Mouse (Mus musculus): ENCODE measurements around the gene Mtmr4. TPM values are rescaled to one million over a fixed set of nuclear protein-coding genes. Genes with fewer than 3 reads are reported as not detected.
A peak's percentile ranks its signal among the peaks of the same experiment; 100 is the strongest.

Gene Mtmr4
- polyA plus RNA-seq, 1 experiment, result 22.1 TPM

- Histone ChIP-seq H3K4me1 (ENCODE audit: control insufficient read depth, insufficient read depth, low read length) (no peaks in the 10 kb centered on the region; the same call in 1 of the 2 replicates), H3K4me3 (replicated peaks; ENCODE audit: extremely low read depth, low read depth, low read length) (no peak overlapping the region)
- DNase-seq, result no peak
- 92% methylated on average over 2 of the region's 2 CpGs for WGBS
- TF ChIP-seq POLR2A (IDR thresholded peaks at IDR 0.05; ENCODE audit: borderline replicate concordance, extremely low read depth, low read depth, low read length), result no peak
- no peak for TF ChIP-seq CTCF (IDR thresholded peaks at IDR 0.05; ENCODE audit: insufficient read depth, low read length)
Observed at GRCm38 (mm10) chr11:87603571-87603970, 11.6 kb downstream of the Mtmr4 start.

GRCm38 (mm10) chr11:87609264-87609663 is 17.3 kb downstream of the Mtmr4 start:
- WGBS, result 75% methylated on average over 7 of the region's 7 CpGs
- Histone ChIP-seq H3K4me3 (replicated peaks; ENCODE audit: extremely low read depth, low read depth, low read length) (no peak overlapping the region), H3K4me1 (ENCODE audit: control insufficient read depth, insufficient read depth, low read length) (no peaks in the 10 kb centered on the region)
- no peak for DNase-seq
- TF ChIP-seq POLR2A (IDR thresholded peaks at IDR 0.05; ENCODE audit: borderline replicate concordance, extremely low read depth, low read depth, low read length), result no peak
- no peak for TF ChIP-seq CTCF (IDR thresholded peaks at IDR 0.05; ENCODE audit: insufficient read depth, low read length)

- TF ChIP-seq POLR2A (IDR thresholded peaks at IDR 0.05; ENCODE audit: borderline replicate concordance, extremely low read depth, low read depth, low read length) (no peak), CTCF (IDR thresholded peaks at IDR 0.05; ENCODE audit: insufficient read depth, low read length) (no peak)
- 74% methylated on average over 9 of the region's 9 CpGs for whole genome bisulfite sequencing
- DNase-seq, result no peak
Observed at GRCm38 (mm10) chr11:87611547-87611946, 19.6 kb downstream of the Mtmr4 start.

GRCm38 (mm10) chr11:87613972-87614371 is 22.0 kb downstream of the Mtmr4 start:
- H3K4me1 ChIP-seq (ENCODE audit: control insufficient read depth, insufficient read depth, low read length), result no peaks in the 10 kb centered on the region
- no peak overlapping the region for H3K4me3 ChIP-seq (replicated peaks; ENCODE audit: extremely low read depth, low read depth, low read length)
- no peak for TF ChIP-seq CTCF (IDR thresholded peaks at IDR 0.05; ENCODE audit: insufficient read depth, low read length)
- TF ChIP-seq POLR2A (IDR thresholded peaks at IDR 0.05; ENCODE audit: borderline replicate concordance, extremely low read depth, low read depth, low read length), result no peak
- WGBS, result 81% methylated on average over 7 of the region's 7 CpGs
- DNase-seq, result no peak

More at GRCm38 (mm10) chr11:87611547-87611946, 19.6 kb downstream of the Mtmr4 start:
- H3K4me3 ChIP-seq (replicated peaks; ENCODE audit: extremely low read depth, low read depth, low read length), result no peak overlapping the region
- no peaks in the 10 kb centered on the region for H3K4me1 ChIP-seq (ENCODE audit: control insufficient read depth, insufficient read depth, low read length)

GRCm38 (mm10) chr11:87615551-87615950 is 23.6 kb downstream of the Mtmr4 start:
- no peaks in the 10 kb centered on the region for H3K4me1 ChIP-seq (ENCODE audit: control insufficient read depth, insufficient read depth, low read length)
- no peak for DNase-seq
- H3K4me3 ChIP-seq (replicated peaks; ENCODE audit: extremely low read depth, low read depth, low read length), result no peak overlapping the region
- 89% methylated on average over 5 of the region's 5 CpGs for WGBS
- TF ChIP-seq POLR2A (IDR thresholded peaks at IDR 0.05; ENCODE audit: borderline replicate concordance, extremely low read depth, low read depth, low read length) (no peak), CTCF (IDR thresholded peaks at IDR 0.05; ENCODE audit: insufficient read depth, low read length) (no peak)

GRCm38 (mm10) chr11:87615952-87616351 is 24.0 kb downstream of the Mtmr4 start:
- H3K4me1 ChIP-seq (ENCODE audit: control insufficient read depth, insufficient read depth, low read length), result no peaks in the 10 kb centered on the region
- H3K4me3 ChIP-seq (replicated peaks; ENCODE audit: extremely low read depth, low read depth, low read length), result no peak overlapping the region
- TF ChIP-seq CTCF (IDR thresholded peaks at IDR 0.05; ENCODE audit: insufficient read depth, low read length) (no peak), POLR2A (IDR thresholded peaks at IDR 0.05; ENCODE audit: borderline replicate concordance, extremely low read depth, low read depth, low read length) (no peak)
- 94% methylated on average over 2 of the region's 2 CpGs for WGBS
- no peak for DNase-seq

- 89% methylated on average over 68 of the region's 69 CpGs for WGBS
- TF ChIP-seq CTCF (IDR thresholded peaks at IDR 0.05; ENCODE audit: insufficient read depth, low read length) (no peak), POLR2A (IDR thresholded peaks at IDR 0.05; ENCODE audit: borderline replicate concordance, extremely low read depth, low read depth, low read length) (no peak)
- DNase-seq, result no peak
- H3K4me3 ChIP-seq (replicated peaks; ENCODE audit: extremely low read depth, low read depth, low read length), result no peak within 1 kb of the TSS
- H3K4me1 ChIP-seq (ENCODE audit: control insufficient read depth, insufficient read depth, low read length), result no peaks in the 10 kb centered on the region
Observed at GRCm38 (mm10) chr11:87616790-87617474, 25.0 kb downstream of the Mtmr4 start, which contains the start of gene Hsf5. Gene Hsf5, plus strand, starts transcription at chr11:87617164.

- TF ChIP-seq POLR2A (IDR thresholded peaks at IDR 0.05; ENCODE audit: borderline replicate concordance, extremely low read depth, low read depth, low read length), result no peak
- TF ChIP-seq CTCF (IDR thresholded peaks at IDR 0.05; ENCODE audit: insufficient read depth, low read length), result no peak
- DNase-seq, result no peak
- Histone ChIP-seq H3K4me3 (replicated peaks; ENCODE audit: extremely low read depth, low read depth, low read length) (no peak overlapping the region), H3K4me1 (ENCODE audit: control insufficient read depth, insufficient read depth, low read length) (no peaks in the 10 kb centered on the region)
- 90% methylated on average over 32 of the region's 32 CpGs for WGBS
Observed at GRCm38 (mm10) chr11:87617606-87618005, 25.6 kb downstream of the Mtmr4 start.

- TF ChIP-seq CTCF (IDR thresholded peaks at IDR 0.05; ENCODE audit: insufficient read depth, low read length) (no peak), POLR2A (IDR thresholded peaks at IDR 0.05; ENCODE audit: borderline replicate concordance, extremely low read depth, low read depth, low read length) (no peak)
- no peak for DNase-seq
- Histone ChIP-seq H3K4me1 (ENCODE audit: control insufficient read depth, insufficient read depth, low read length) (no peaks in the 10 kb centered on the region), H3K4me3 (replicated peaks; ENCODE audit: extremely low read depth, low read depth, low read length) (no peak overlapping the region)
- WGBS, result 76% methylated on average over 4 of the region's 4 CpGs
Observed at GRCm38 (mm10) chr11:87623160-87623559, 31.2 kb downstream of the Mtmr4 start.

GRCm38 (mm10) chr11:87629859-87630258 is 37.9 kb downstream of the Mtmr4 start:
- no peaks in the 10 kb centered on the region for H3K4me1 ChIP-seq (ENCODE audit: control insufficient read depth, insufficient read depth, low read length)
- no peak for DNase-seq
- TF ChIP-seq POLR2A (IDR thresholded peaks at IDR 0.05; ENCODE audit: borderline replicate concordance, extremely low read depth, low read depth, low read length) (no peak), CTCF (IDR thresholded peaks at IDR 0.05; ENCODE audit: insufficient read depth, low read length) (peak; percentile 73)
- 16% methylated on average over 10 of the region's 10 CpGs for WGBS
- H3K4me3 ChIP-seq (replicated peaks; ENCODE audit: extremely low read depth, low read depth, low read length), result no peak overlapping the region

Measured in lung, adult 2 months (tissue).